Mouse (Mus musculus) liver, embryonic 14.5 days (tissue): ENCODE data around the gene Aqp2. TPM values are rescaled to one million over a fixed set of nuclear protein-coding genes. Genes with fewer than 3 reads are reported as not detected.

Source experiments
- ATAC-seq: fragments of 200-750 bp; cut with Nextera tagmentation; 2 replicates; pipeline ENCODE4 v1.8.0; 2017; ENCODE audit warnings: moderate number of reproducible peaks, mild to moderate bottlenecking, moderate library complexity; ENCODE audit not compliant: insufficient read depth
- DNase-seq, 3 experiments: peaks; one replicate each; pipeline ENCODE4 v3.0.0-alpha.2; 2012 to 2013; ENCODE audit warnings: low read depth in 3 of 3, low spot score in 3 of 3
- H3K27ac ChIP-seq: fragments of 300-500 bp; sonication (generic); 2 replicates; pipeline ENCODE4 v1.5.1; 2014; ENCODE audit warnings: moderate library complexity, mild to moderate bottlenecking, control low read depth, inconsistent platforms
- H3K27me3 ChIP-seq: fragments of 300-500 bp; sonication (generic); 2 replicates; pipeline ENCODE4 v1.6.1; 2014; ENCODE audit warnings: mild to moderate bottlenecking, low read length, moderate library complexity; ENCODE audit not compliant: control insufficient read depth, insufficient read depth
- H3K36me3 ChIP-seq: fragments of 300-500 bp; sonication (generic); replicated peaks from 2 replicates; pipeline ENCODE4 v1.6.1; 2014; ENCODE audit warnings: low read depth; ENCODE audit not compliant: control insufficient read depth, insufficient read depth
- H3K4me1 ChIP-seq, 2 experiments: fragments of 200-500 bp in 1 of 2; fragments of 300-500 bp in 1 of 2; sonication (generic) in 1 of 2; replicated peaks; 2 replicates each; pipeline ENCODE4 v1.6.1; 2012 to 2014; ENCODE audit warnings: antibody characterized with exemption in 1 of 2, inconsistent platforms in 1 of 2, low read length in 1 of 2; ENCODE audit not compliant: control insufficient read depth in 2 of 2, insufficient read depth in 2 of 2
- H3K4me2 ChIP-seq: fragments of 300-500 bp; sonication (generic); 2 replicates; pipeline ENCODE4 v1.6.1; 2014; ENCODE audit warnings: low read depth, mild to moderate bottlenecking, control low read depth, moderate library complexity
- H3K4me3 ChIP-seq, 2 experiments: fragments of 200-500 bp in 1 of 2; fragments of 300-500 bp in 1 of 2; sonication (generic) in 1 of 2; 2 replicates each; pipeline ENCODE4 v1.5.1; 2012 to 2014; ENCODE audit warnings: low read depth in 2 of 2, low read length in 2 of 2, mild to moderate bottlenecking in 2 of 2, control low read depth in 1 of 2, inconsistent platforms in 1 of 2, moderate library complexity in 1 of 2; ENCODE audit not compliant: insufficient read depth in 1 of 2
- H3K9ac ChIP-seq: fragments of 300-500 bp; sonication (generic); replicated peaks from 2 replicates; pipeline ENCODE4 v1.6.1; 2014; ENCODE audit warnings: mild to moderate bottlenecking, control low read depth, moderate library complexity
- H3K9me3 ChIP-seq: fragments of 300-500 bp; sonication (generic); 2 replicates; pipeline ENCODE4 v1.6.1; 2016; ENCODE audit warnings: low read length, mixed read lengths; ENCODE audit not compliant: control insufficient read depth
- CTCF ChIP-seq: IDR thresholded peaks from 2 replicates; pipeline ENCODE4 v1.5.1; 2016; ENCODE audit warnings: antibody characterized with exemption, low read depth, control low read depth
- EP300 ChIP-seq: IDR thresholded peaks from 2 replicates; pipeline ENCODE4 v1.6.1; 2016; ENCODE audit warnings: antibody characterized with exemption, low read depth
- WGBS: fragments of 180-500 bp; shearing (Covaris S2); extraction: QIAGEN DNeasy Blood & Tissue Kit; methylation state at CpG from one replicate; pipeline ENCODE4 v1.1.7; 2014; ENCODE audit not compliant: insufficient replicate concordance; 5-methylcytosine and 5-hydroxymethylcytosine counted together
- polyA plus RNA-seq, 2 experiments: library from polyadenylated mRNA; depleted of rRNA in 1 of 2; stranded (reverse) in 1 of 2; unstranded in 1 of 2; fragments of >200 nt; fragmentation: Nextera tagmentation in 1 of 2; extraction: Ambion mirVana in 1 of 2; gene quantifications; 2 replicates each; pipeline versions ENCODE4 v1.2.1 to v1.2.3; 2012 to 2014

Aqp2 gene
- polyA plus RNA-seq, 2 experiments: not detected

DNA sequence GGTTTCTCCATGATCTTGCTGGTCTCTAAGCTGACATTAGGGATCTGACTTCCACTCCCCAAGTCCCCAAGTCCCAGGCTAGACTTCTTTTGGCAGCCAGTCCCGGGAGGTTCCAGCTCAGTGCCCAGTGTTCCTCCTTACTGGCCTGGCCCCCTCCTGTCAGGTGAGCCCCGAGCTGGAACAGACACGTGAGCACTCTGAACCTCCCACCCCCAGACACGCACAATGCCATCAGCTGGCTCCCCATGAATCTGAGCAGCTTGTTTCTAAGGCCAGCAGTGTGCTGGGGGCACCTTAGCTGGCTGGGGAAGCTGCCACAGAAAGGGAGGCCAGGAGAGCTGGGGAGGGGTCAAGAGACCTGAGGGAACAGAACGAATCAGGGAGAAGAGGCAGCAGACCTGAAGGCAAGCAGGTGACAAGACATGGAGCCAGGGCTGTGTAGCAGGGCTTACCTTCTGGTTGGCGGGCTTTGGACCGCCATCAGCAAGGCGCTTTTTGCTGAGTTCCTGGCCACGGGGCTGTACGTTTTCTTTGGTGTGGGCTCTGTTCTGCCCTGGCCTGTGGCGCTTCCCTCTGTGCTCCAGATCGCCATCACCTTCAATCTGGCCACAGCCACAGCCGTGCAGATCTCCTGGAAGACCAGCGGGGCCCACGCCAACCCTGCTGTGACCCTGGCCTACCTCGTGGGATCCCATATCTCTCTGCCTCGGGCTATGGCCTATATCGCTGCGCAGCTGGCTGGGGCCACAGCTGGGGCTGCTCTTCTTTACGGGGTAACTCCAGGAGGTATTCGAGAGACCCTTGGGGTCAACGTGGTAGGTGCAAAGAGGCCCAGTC, 22.3 kb downstream of the Aqp2 start, which contains the start of gene Aqp6:
Gene Aqp6 (plus strand): TSS at position 415 of the 837 bp plus-strand sequence.
- Histone ChIP-seq H3K9ac (no peak within 1 kb of the TSS), H3K27me3 (peaks cover 12% of the 10 kb centered on the region), H3K36me3 (no peaks in the 10 kb centered on the region), H3K4me1 (peaks cover 0 to 2% of the 10 kb centered on the region in 2 experiments; a peak in 3 of 4 replicates), H3K4me3 (no peak within 1 kb of the TSS), H3K27ac (no peak within 1 kb of the TSS), H3K4me2 (no peak within 1 kb of the TSS), H3K9me3 (no peaks in the 10 kb centered on the region)
- no peak for TF ChIP-seq EP300
- DNase-seq (no peak), ATAC-seq (no peak)
- 55% methylated on average over 22 of the region's 22 CpGs for WGBS

DNA sequence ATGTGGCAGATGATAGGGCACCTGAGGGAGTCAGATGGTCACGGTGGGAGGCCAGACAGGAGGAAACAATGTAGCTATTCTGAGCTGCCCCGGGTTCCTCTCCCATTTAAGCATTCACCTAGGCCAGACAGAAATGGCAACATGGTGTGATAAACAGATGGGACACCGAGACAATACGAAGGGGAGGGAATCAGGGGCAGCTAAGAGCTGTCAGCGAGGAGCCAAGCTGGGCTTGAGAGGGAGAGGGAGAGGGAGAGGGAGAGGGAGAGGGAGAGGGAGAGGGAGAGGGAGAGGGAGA, 22.9 kb downstream of the Aqp2 start:
- no peak for DNase-seq
- Histone ChIP-seq H3K9me3 (no peaks in the 10 kb centered on the region), H3K4me3 (no peak overlapping the region), H3K36me3 (no peaks in the 10 kb centered on the region), H3K27me3 (peaks cover 12% of the 10 kb centered on the region), H3K4me2 (no peak overlapping the region), H3K4me1 (peaks cover under 1 to 8% of the 10 kb centered on the region in 2 experiments), H3K27ac (no peak overlapping the region), H3K9ac (no peak overlapping the region)
- 36% methylated on average over 5 of the region's 5 CpGs for WGBS
- no peak for ATAC-seq
- TF ChIP-seq EP300 (no peak), CTCF (no peak)

DNA sequence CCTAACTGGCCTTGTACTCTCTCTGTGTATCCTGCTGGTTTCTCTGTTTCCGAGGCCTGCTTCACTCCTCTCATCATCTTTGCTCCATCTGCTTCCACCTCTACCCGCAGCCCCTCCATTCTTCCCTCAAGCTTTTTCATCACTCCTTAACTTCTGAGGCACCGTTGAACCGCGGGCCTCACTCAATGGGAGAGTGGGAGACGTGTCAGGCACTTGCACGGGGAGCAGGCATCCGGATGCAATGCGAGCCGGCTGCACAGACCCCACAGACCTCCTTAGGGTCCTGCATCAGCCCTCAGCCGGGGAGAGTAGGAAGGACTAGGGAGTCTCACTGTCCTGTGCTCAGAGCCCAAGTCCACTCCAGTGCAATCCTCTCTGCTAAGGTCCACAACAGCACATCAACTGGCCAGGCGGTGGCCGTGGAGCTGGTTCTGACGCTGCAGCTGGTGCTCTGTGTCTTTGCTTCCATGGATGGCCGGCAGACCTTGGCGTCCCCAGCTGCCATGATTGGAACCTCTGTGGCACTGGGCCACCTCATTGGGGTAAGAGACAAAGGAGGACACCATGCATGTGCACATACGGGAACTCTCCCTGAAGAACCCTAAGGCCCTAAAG, 23.5 kb downstream of the Aqp2 start:
- H3K27ac ChIP-seq: no peak overlapping the region
- H3K36me3 ChIP-seq: no peaks in the 10 kb centered on the region
- H3K4me1 ChIP-seq: peaks cover 4 to 13% of the 10 kb centered on the region in 2 experiments
- no peak overlapping the region for H3K4me2 ChIP-seq
- DNase-seq (no peak), ATAC-seq (no peak)
- H3K27me3 ChIP-seq: peaks cover 12% of the 10 kb centered on the region
- no peak for TF ChIP-seq CTCF
- TF ChIP-seq EP300: no peak
- H3K4me3 ChIP-seq: no peak overlapping the region
- no peaks in the 10 kb centered on the region for H3K9me3 ChIP-seq
- H3K9ac ChIP-seq: no peak overlapping the region
- 66% methylated on average over 17 of the region's 17 CpGs for WGBS

DNA sequence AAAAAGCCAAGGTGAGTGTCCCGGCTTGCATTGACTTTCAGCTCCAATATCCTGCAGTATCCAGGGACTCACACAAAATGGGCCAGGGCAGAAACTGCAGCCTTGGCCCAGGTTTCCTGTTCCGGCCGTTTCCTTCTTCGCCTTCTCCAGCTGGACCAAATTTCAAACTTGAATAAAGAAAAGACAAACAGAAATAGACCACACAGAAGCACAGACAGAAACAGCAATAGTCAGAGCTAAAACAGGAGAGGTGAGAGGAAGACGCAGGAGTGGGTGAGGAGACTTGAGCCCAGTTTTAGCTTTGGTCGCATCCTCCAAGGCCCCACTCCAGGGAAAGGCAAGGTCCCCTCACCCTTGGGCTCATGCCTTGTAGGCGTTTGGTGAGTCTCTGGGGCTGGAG, 24.4 kb downstream of the Aqp2 start:
- no peaks in the 10 kb centered on the region for H3K9me3 ChIP-seq
- TF ChIP-seq EP300 (no peak), CTCF (no peak)
- H3K4me1 ChIP-seq: peaks cover 4 to 14% of the 10 kb centered on the region in 2 experiments
- peaks cover 12% of the 10 kb centered on the region for H3K27me3 ChIP-seq
- WGBS: 63% methylated on average over 7 of the region's 7 CpGs
- DNase-seq (no peak), ATAC-seq (no peak)
- no peaks in the 10 kb centered on the region for H3K36me3 ChIP-seq
- no peak overlapping the region for H3K27ac ChIP-seq
- H3K4me2 ChIP-seq: no peak overlapping the region
- no peak overlapping the region for H3K4me3 ChIP-seq
- H3K9ac ChIP-seq: no peak overlapping the region

DNA sequence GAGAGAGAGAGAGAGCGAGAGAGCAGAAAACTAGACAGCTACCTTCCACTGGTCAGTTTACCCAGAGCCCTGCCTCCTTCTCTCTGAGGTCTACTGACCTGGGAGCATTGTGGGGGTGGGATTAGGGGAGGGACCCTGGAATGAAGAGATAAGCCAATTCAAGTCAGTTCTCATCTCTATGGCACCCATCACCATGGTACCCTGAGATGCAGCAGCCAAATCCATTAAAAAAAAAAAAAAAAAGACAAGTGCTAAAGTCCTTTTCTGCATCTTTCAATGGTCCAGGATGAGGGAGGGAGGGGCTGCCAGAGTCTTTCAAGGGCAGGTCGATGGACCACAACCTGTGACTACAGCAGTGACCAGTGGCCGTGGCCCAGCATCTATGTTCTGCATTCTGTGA, 26.7 kb downstream of the Aqp2 start:
- H3K4me1 ChIP-seq: peaks cover 4 to 14% of the 10 kb centered on the region in 2 experiments

More for the DNA sequence above, 26.7 kb downstream of the Aqp2 start:
- TF ChIP-seq CTCF: no peak
- no peak for TF ChIP-seq EP300
- no peak for DNase-seq
- Histone ChIP-seq H3K36me3 (no peaks in the 10 kb centered on the region), H3K4me3 (no peak overlapping the region), H3K9me3 (no peaks in the 10 kb centered on the region), H3K27ac (no peak overlapping the region), H3K9ac (no peak overlapping the region), H3K4me2 (no peak overlapping the region), H3K27me3 (peaks cover 5% of the 10 kb centered on the region)
- ATAC-seq: no peak
- WGBS: 52% methylated on average over 3 of the region's 3 CpGs
